Mouse (Mus musculus) hindbrain, postnatal 0 days (tissue): ENCODE results near the gene Csk. TPM values are rescaled to one million over a fixed set of nuclear protein-coding genes. Genes with fewer than 3 reads are reported as not detected.

Experiments
- ATAC-seq: fragments of 200-750 bp; cut with Nextera tagmentation; 2 replicates; pipeline ENCODE4 v1.8.0; 2017; ENCODE audit warnings: mild to moderate bottlenecking, moderate TSS enrichment, moderate library complexity
- DNase-seq: peaks from one replicate; pipeline ENCODE4 v3.0.0-alpha.2; 2015; ENCODE audit warnings: low spot score
- H3K27ac ChIP-seq: fragments of 300-500 bp; sonication (generic); 2 replicates; pipeline ENCODE4 v1.5.1; 2014; ENCODE audit warnings: mild to moderate bottlenecking
- H3K27me3 ChIP-seq: fragments of 300-500 bp; sonication (generic); 2 replicates; pipeline ENCODE4 v1.6.1; 2014; ENCODE audit warnings: low read length, mixed read lengths; ENCODE audit not compliant: insufficient read depth
- H3K36me3 ChIP-seq: fragments of 300-500 bp; sonication (generic); 2 replicates; pipeline ENCODE4 v1.6.1; 2014; ENCODE audit warnings: low read length, mixed read lengths; ENCODE audit not compliant: insufficient read depth
- H3K4me1 ChIP-seq: fragments of 300-500 bp; sonication (generic); 2 replicates; pipeline ENCODE4 v1.6.1; 2014; ENCODE audit warnings: antibody characterized with exemption, low read length, mixed read lengths; ENCODE audit not compliant: insufficient read depth
- H3K4me2 ChIP-seq: fragments of 300-500 bp; sonication (generic); 2 replicates; pipeline ENCODE4 v1.6.1; 2014; ENCODE audit warnings: low read depth, mild to moderate bottlenecking, low read length, moderate library complexity, mixed read lengths
- H3K4me3 ChIP-seq: fragments of 300-500 bp; sonication (generic); 2 replicates; pipeline ENCODE4 v1.5.1; 2014; ENCODE audit warnings: low read length
- H3K9ac ChIP-seq: fragments of 300-500 bp; sonication (generic); replicated peaks from 2 replicates; pipeline ENCODE4 v1.6.1; 2014; ENCODE audit warnings: mild to moderate bottlenecking, low read length, moderate library complexity, mixed read lengths
- H3K9me3 ChIP-seq: fragments of 300-500 bp; sonication (generic); 2 replicates; pipeline ENCODE4 v1.6.1; 2016; ENCODE audit warnings: low read length, mixed read lengths
- CTCF ChIP-seq: IDR thresholded peaks from 2 replicates; pipeline ENCODE4 v1.5.1; 2016; ENCODE audit warnings: antibody characterized with exemption, control low read depth, low read depth
- whole genome bisulfite sequencing: fragments of 180-500 bp; shearing (Covaris S2); extraction: QIAGEN DNeasy Blood & Tissue Kit; methylation state at CpG from one replicate; pipeline ENCODE4 v1.1.7; 2014; 5-methylcytosine and 5-hydroxymethylcytosine counted together
- polyA plus RNA-seq: library from polyadenylated mRNA; unstranded; fragments of >200 nt; fragmentation: Nextera tagmentation; extraction: Ambion mirVana; gene quantifications from 2 replicates; pipeline ENCODE4 v1.2.1, GENCODE M21; 2015
- total RNA-seq: library from RNA; depleted of rRNA; stranded (reverse); fragments of >200 nt; gene quantifications from 2 replicates; pipeline ENCODE4 v1.2.3, GENCODE M21; 2014

The Csk gene
- total and polyA plus RNA-seq, 2 experiments from 2014 or later = 44.4 to 129 TPM

- H3K27ac ChIP-seq = peak overlapping the region; percentile 52; the same call in 1 of the 2 replicates
- H3K36me3 ChIP-seq = 0 out of 2 replicates have a peak, but pooled peaks cover 4% of the 10 kb centered on the region
- H3K4me1 ChIP-seq = peaks cover 58% of the 10 kb centered on the region
- WGBS = 32% methylated on average over 15 of the region's 15 CpGs
- H3K9ac ChIP-seq = peak overlapping the region; percentile 28; the same call in 1 of the 2 replicates
- no peaks in the 10 kb centered on the region for H3K27me3 ChIP-seq
- ATAC-seq (no peak), DNase-seq (no peak)
- no peak overlapping the region for H3K4me3 ChIP-seq
- peak overlapping the region; percentile 9 for H3K4me2 ChIP-seq
- no peak for TF ChIP-seq CTCF
- H3K9me3 ChIP-seq = no peaks in the 10 kb centered on the region
Measured at GRCm38 (mm10) chr9:57640384-57640783, 13.0 kb downstream of the Csk start.

GRCm38 (mm10) chr9:57639661-57640328, 13.6 kb downstream of the Csk start:
- peaks cover 58% of the 10 kb centered on the region for H3K4me1 ChIP-seq
- 0 out of 2 replicates have a peak, but pooled peaks cover 4% of the 10 kb centered on the region for H3K36me3 ChIP-seq
- H3K27ac ChIP-seq = peak overlapping the region; percentile 52; the same call in 1 of the 2 replicates
- no peaks in the 10 kb centered on the region for H3K27me3 ChIP-seq
- H3K4me2 ChIP-seq = peak overlapping the region; percentile 9
- no peak for TF ChIP-seq CTCF
- no peak for ATAC-seq
- no peaks in the 10 kb centered on the region for H3K9me3 ChIP-seq
- no peak overlapping the region for H3K4me3 ChIP-seq
- DNase-seq = no peak
- peak overlapping the region; percentile 34 for H3K9ac ChIP-seq
- 48% methylated on average over 5 of the region's 5 CpGs for WGBS

- DNase-seq = no peak
- peak overlapping the region; percentile 34 for H3K9ac ChIP-seq
- no peak for ATAC-seq
- 40% methylated on average over 8 of the region's 8 CpGs for WGBS
- H3K36me3 ChIP-seq = 0 out of 2 replicates have a peak, but pooled peaks cover 4% of the 10 kb centered on the region
- no peak for TF ChIP-seq CTCF
- H3K27ac ChIP-seq = peak overlapping the region; percentile 62; the same call in 1 of the 2 replicates
- no peak overlapping the region for H3K4me3 ChIP-seq
- no peaks in the 10 kb centered on the region for H3K9me3 ChIP-seq
- no peaks in the 10 kb centered on the region for H3K27me3 ChIP-seq
- peaks cover 51% of the 10 kb centered on the region for H3K4me1 ChIP-seq
- H3K4me2 ChIP-seq = no peak overlapping the region
Measured at GRCm38 (mm10) chr9:57638651-57639459, 14.6 kb downstream of the Csk start.

- no peak for TF ChIP-seq CTCF
- DNase-seq (peak; percentile 72), ATAC-seq (peak; percentile 41)
- no peaks in the 10 kb centered on the region for H3K27me3 ChIP-seq
- 0 out of 2 replicates have a peak overlapping the region, but pooled peaks have one; percentile 17 for H3K9ac ChIP-seq
- H3K4me1 ChIP-seq = peaks cover 41% of the 10 kb centered on the region
- no peaks in the 10 kb centered on the region for H3K9me3 ChIP-seq
- peak overlapping the region; percentile 62 for H3K27ac ChIP-seq
- 0 out of 2 replicates have a peak, but pooled peaks cover 4% of the 10 kb centered on the region for H3K36me3 ChIP-seq
- H3K4me2 ChIP-seq = peak overlapping the region; percentile 5; the same call in 1 of the 2 replicates
- no peak overlapping the region for H3K4me3 ChIP-seq
- WGBS = 40% methylated on average over 6 of the region's 6 CpGs
Measured at GRCm38 (mm10) chr9:57637741-57638322, 15.6 kb downstream of the Csk start.

- H3K27ac ChIP-seq = peak overlapping the region; percentile 62; the same call in 1 of the 2 replicates
- ATAC-seq = no peak
Measured at GRCm38 (mm10) chr9:57637272-57637671, 16.2 kb downstream of the Csk start.

GRCm38 (mm10) chr9:57633481-57634024, 19.9 kb downstream of the Csk start:
- Histone ChIP-seq H3K4me3 (no peak overlapping the region), H3K27ac (no peak overlapping the region), H3K9ac (no peak overlapping the region), H3K4me2 (no peak overlapping the region), H3K9me3 (no peaks in the 10 kb centered on the region), H3K27me3 (no peaks in the 10 kb centered on the region), H3K4me1 (peaks cover 15% of the 10 kb centered on the region), H3K36me3 (peaks cover 29% of the 10 kb centered on the region)
- WGBS = 32% methylated on average over 4 of the region's 4 CpGs
- TF ChIP-seq CTCF = peak; percentile 31
- no peak for ATAC-seq
- peak; percentile 44 for DNase-seq

More at GRCm38 (mm10) chr9:57637272-57637671, 16.2 kb downstream of the Csk start:
- Histone ChIP-seq H3K27me3 (no peaks in the 10 kb centered on the region), H3K4me1 (peaks cover 37% of the 10 kb centered on the region), H3K4me3 (no peak overlapping the region), H3K9ac (no peak overlapping the region), H3K36me3 (0 out of 2 replicates have a peak, but pooled peaks cover 4% of the 10 kb centered on the region), H3K9me3 (no peaks in the 10 kb centered on the region), H3K4me2 (peak overlapping the region; percentile 5; the same call in 1 of the 2 replicates)
- 51% methylated on average over 3 of the region's 3 CpGs for WGBS
- no peak for TF ChIP-seq CTCF
- DNase-seq = no peak
